Mouse (Mus musculus): ENCODE results near the gene Tal1. TPM values are rescaled to one million over a fixed set of nuclear protein-coding genes. Genes with fewer than 3 reads are reported as not detected.

Tal1 gene
- polyA plus RNA-seq, 1 experiment from 2014 or later, result 1.1 TPM

- H3K4me3 ChIP-seq (replicated peaks; ENCODE audit: low read length), result peak overlapping the region; percentile 25; the same call in 1 of the 2 replicates
- H3K4me1 ChIP-seq (ENCODE audit: control insufficient read depth, insufficient read depth, low read length), result peaks cover 21% of the 10 kb centered on the region
- ATAC-seq (ENCODE audit: insufficient read depth, low FRiP score), result no peak
- WGBS, result 30% methylated on average over 3 of the region's 3 CpGs
- peak overlapping the region; percentile 19; the same call in 1 of the 2 replicates for H3K4me2 ChIP-seq (ENCODE audit: low read depth, low read length)
- H3K9ac ChIP-seq (ENCODE audit: low read length), result no peak overlapping the region
- H3K27me3 ChIP-seq (ENCODE audit: control insufficient read depth, insufficient read depth, low read length), result peaks cover 93% of the 10 kb centered on the region
- no peaks in the 10 kb centered on the region for H3K9me3 ChIP-seq (replicated peaks; ENCODE audit: control insufficient read depth, low read length)
- H3K27ac ChIP-seq (ENCODE audit: low read length), result no peak overlapping the region
- no peaks in the 10 kb centered on the region for H3K36me3 ChIP-seq (ENCODE audit: control insufficient read depth, insufficient read depth, low read length)
Measured at GRCm38 (mm10) chr4:115060753-115061152, 4.5 kb downstream of the Tal1 start.

DNA sequence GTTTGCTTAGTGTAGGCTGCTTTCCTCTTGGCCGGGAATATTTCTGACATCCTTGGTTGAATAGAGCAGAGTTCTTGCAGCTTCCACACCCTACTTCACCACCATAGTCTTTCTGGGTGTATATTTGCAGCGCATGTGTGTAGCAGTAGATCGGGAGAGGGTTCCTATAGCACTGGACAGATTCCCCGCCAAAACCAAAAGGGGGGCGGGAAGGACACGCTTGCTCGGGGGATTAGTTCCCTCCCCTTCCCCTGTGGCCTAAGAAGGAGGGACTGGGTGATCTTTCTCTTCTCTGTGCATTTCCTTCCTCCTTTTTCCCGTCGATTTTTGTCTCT, 6.3 kb downstream of the Tal1 start:
- Histone ChIP-seq H3K36me3 (ENCODE audit: control insufficient read depth, insufficient read depth, low read length) (no peaks in the 10 kb centered on the region), H3K27ac (ENCODE audit: low read length) (no peak overlapping the region), H3K9ac (ENCODE audit: low read length) (no peak overlapping the region), H3K4me3 (replicated peaks; ENCODE audit: low read length) (peak overlapping the region; percentile 54), H3K9me3 (replicated peaks; ENCODE audit: control insufficient read depth, low read length) (no peaks in the 10 kb centered on the region), H3K4me1 (ENCODE audit: control insufficient read depth, insufficient read depth, low read length) (peaks cover 11% of the 10 kb centered on the region; the same call in 1 of the 2 replicates), H3K4me2 (ENCODE audit: low read depth, low read length) (peak overlapping the region; percentile 88), H3K27me3 (ENCODE audit: control insufficient read depth, insufficient read depth, low read length) (peaks cover 84% of the 10 kb centered on the region)
- no peak for ATAC-seq (ENCODE audit: insufficient read depth, low FRiP score)
- WGBS, result 3% methylated on average over 9 of the region's 9 CpGs

DNA sequence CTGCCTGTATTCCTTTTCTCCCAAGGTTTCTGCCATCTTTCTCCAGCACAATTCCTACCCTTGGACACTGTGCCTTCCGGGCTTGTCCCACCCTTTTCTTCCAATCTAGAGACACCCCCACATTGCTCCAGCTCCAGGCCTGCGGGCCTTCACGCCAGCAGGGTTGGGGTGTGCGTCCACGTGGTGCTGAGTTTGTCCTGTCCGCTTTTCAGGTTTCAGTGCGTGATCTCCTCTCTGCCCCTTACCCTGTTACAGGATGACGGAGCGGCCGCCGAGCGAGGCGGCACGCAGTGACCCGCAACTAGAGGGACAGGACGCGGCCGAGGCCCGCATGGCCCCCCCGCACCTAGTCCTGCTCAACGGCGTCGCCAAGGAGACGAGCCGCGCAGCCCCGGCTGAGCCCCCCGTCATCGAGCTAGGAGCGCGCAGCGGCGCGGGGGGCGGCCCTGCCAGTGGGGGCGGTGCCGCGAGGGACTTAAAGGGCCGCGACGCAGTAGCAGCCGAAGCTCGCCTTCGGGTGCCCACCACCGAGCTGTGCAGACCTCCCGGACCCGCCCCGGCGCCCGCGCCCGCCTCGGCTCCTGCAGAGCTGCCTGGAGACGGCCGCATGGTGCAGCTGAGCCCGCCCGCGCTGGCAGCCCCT, 6.8 kb downstream of the Tal1 start:
- peaks cover 79% of the 10 kb centered on the region for H3K27me3 ChIP-seq (ENCODE audit: control insufficient read depth, insufficient read depth, low read length)
- under 1% methylated on average over 57 of the region's 58 CpGs for WGBS

GRCm38 (mm10) chr4:115063518-115064239, 7.5 kb downstream of the Tal1 start:
- H3K9me3 ChIP-seq (replicated peaks; ENCODE audit: control insufficient read depth, low read length), result no peaks in the 10 kb centered on the region
- no peaks in the 10 kb centered on the region for H3K36me3 ChIP-seq (ENCODE audit: control insufficient read depth, insufficient read depth, low read length)
- H3K4me2 ChIP-seq (ENCODE audit: low read depth, low read length), result peak overlapping the region; percentile 88
- H3K4me3 ChIP-seq (replicated peaks; ENCODE audit: low read length), result peak overlapping the region; percentile 54
- H3K27ac ChIP-seq (ENCODE audit: low read length), result no peak overlapping the region
- 2% methylated on average over 31 of the region's 31 CpGs for WGBS
- peak; percentile 18; the same call in 1 of the 2 replicates for ATAC-seq (ENCODE audit: insufficient read depth, low FRiP score)
- peaks cover 77% of the 10 kb centered on the region for H3K27me3 ChIP-seq (ENCODE audit: control insufficient read depth, insufficient read depth, low read length)
- H3K4me1 ChIP-seq (ENCODE audit: control insufficient read depth, insufficient read depth, low read length), result 0 out of 2 replicates have a peak, but pooled peaks cover 7% of the 10 kb centered on the region
- H3K9ac ChIP-seq (ENCODE audit: low read length), result peak overlapping the region; percentile 61

More for the DNA sequence above, 6.8 kb downstream of the Tal1 start:
- Histone ChIP-seq H3K36me3 (ENCODE audit: control insufficient read depth, insufficient read depth, low read length) (no peaks in the 10 kb centered on the region), H3K27ac (ENCODE audit: low read length) (no peak overlapping the region), H3K9me3 (replicated peaks; ENCODE audit: control insufficient read depth, low read length) (no peaks in the 10 kb centered on the region), H3K4me3 (replicated peaks; ENCODE audit: low read length) (peak overlapping the region; percentile 54), H3K4me1 (ENCODE audit: control insufficient read depth, insufficient read depth, low read length) (0 out of 2 replicates have a peak, but pooled peaks cover 7% of the 10 kb centered on the region), H3K4me2 (ENCODE audit: low read depth, low read length) (peak overlapping the region; percentile 88), H3K9ac (ENCODE audit: low read length) (peak overlapping the region; percentile 61)
- ATAC-seq (ENCODE audit: insufficient read depth, low FRiP score), result peak; percentile 76

GRCm38 (mm10) chr4:115071668-115072067, 15.4 kb downstream of the Tal1 start:
- ATAC-seq (ENCODE audit: insufficient read depth, low FRiP score), result no peak

DNA sequence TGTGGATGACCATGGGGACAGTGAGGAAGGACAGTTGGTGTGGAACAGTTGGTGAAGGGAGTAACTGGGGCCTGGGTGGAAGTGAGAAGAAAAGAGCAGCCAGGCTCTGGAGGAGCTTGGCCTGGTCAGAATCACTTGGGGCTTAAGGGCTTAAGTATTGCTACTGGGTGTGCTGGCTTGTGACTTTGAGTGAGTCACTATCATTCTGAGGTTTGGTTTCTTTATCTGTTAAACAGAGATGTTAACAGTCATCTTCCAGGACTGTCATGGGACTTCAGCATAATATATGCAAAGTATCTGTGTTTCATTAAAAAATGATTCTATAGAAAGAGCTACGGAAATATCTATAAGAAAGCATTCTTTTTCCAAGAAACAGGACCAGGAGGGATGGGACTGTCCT, 18.6 kb downstream of the Tal1 start:
- Histone ChIP-seq H3K4me1 (ENCODE audit: control insufficient read depth, insufficient read depth, low read length) (0 out of 2 replicates have a peak, but pooled peaks cover 5% of the 10 kb centered on the region), H3K9me3 (replicated peaks; ENCODE audit: control insufficient read depth, low read length) (no peaks in the 10 kb centered on the region), H3K4me3 (replicated peaks; ENCODE audit: low read length) (no peak overlapping the region), H3K36me3 (ENCODE audit: control insufficient read depth, insufficient read depth, low read length) (no peaks in the 10 kb centered on the region), H3K27me3 (ENCODE audit: control insufficient read depth, insufficient read depth, low read length) (no peaks in the 10 kb centered on the region), H3K4me2 (ENCODE audit: low read depth, low read length) (no peak overlapping the region), H3K9ac (ENCODE audit: low read length) (no peak overlapping the region), H3K27ac (ENCODE audit: low read length) (no peak overlapping the region)
- 82% methylated on average over 1 of the region's 1 CpGs for WGBS
- no peak for ATAC-seq (ENCODE audit: insufficient read depth, low FRiP score)

More at GRCm38 (mm10) chr4:115071668-115072067, 15.4 kb downstream of the Tal1 start:
- WGBS, result 17% methylated on average over 1 of the region's 1 CpGs
- H3K27me3 ChIP-seq (ENCODE audit: control insufficient read depth, insufficient read depth, low read length), result 0 out of 2 replicates have a peak, but pooled peaks cover 4% of the 10 kb centered on the region
- H3K9me3 ChIP-seq (replicated peaks; ENCODE audit: control insufficient read depth, low read length), result no peaks in the 10 kb centered on the region
- H3K4me2 ChIP-seq (ENCODE audit: low read depth, low read length), result no peak overlapping the region
- no peak overlapping the region for H3K9ac ChIP-seq (ENCODE audit: low read length)
- H3K36me3 ChIP-seq (ENCODE audit: control insufficient read depth, insufficient read depth, low read length), result no peaks in the 10 kb centered on the region
- H3K4me3 ChIP-seq (replicated peaks; ENCODE audit: low read length), result no peak overlapping the region
- no peak overlapping the region for H3K27ac ChIP-seq (ENCODE audit: low read length)
- H3K4me1 ChIP-seq (ENCODE audit: control insufficient read depth, insufficient read depth, low read length), result no peaks in the 10 kb centered on the region

- no peak overlapping the region for H3K4me3 ChIP-seq (replicated peaks; ENCODE audit: low read length)
- WGBS, result 34% methylated on average over 3 of the region's 3 CpGs
- H3K4me2 ChIP-seq (ENCODE audit: low read depth, low read length), result no peak overlapping the region
- no peaks in the 10 kb centered on the region for H3K9me3 ChIP-seq (replicated peaks; ENCODE audit: control insufficient read depth, low read length)
- peak overlapping the region; percentile 22 for H3K27ac ChIP-seq (ENCODE audit: low read length)
- H3K36me3 ChIP-seq (ENCODE audit: control insufficient read depth, insufficient read depth, low read length), result no peaks in the 10 kb centered on the region
- H3K9ac ChIP-seq (ENCODE audit: low read length), result no peak overlapping the region
- 0 out of 2 replicates have a peak, but pooled peaks cover 5% of the 10 kb centered on the region for H3K4me1 ChIP-seq (ENCODE audit: control insufficient read depth, insufficient read depth, low read length)
- ATAC-seq (ENCODE audit: insufficient read depth, low FRiP score), result peak; percentile 31; the same call in 1 of the 2 replicates
- no peaks in the 10 kb centered on the region for H3K27me3 ChIP-seq (ENCODE audit: control insufficient read depth, insufficient read depth, low read length)
Measured at GRCm38 (mm10) chr4:115075204-115075915, 19.1 kb downstream of the Tal1 start.

DNA sequence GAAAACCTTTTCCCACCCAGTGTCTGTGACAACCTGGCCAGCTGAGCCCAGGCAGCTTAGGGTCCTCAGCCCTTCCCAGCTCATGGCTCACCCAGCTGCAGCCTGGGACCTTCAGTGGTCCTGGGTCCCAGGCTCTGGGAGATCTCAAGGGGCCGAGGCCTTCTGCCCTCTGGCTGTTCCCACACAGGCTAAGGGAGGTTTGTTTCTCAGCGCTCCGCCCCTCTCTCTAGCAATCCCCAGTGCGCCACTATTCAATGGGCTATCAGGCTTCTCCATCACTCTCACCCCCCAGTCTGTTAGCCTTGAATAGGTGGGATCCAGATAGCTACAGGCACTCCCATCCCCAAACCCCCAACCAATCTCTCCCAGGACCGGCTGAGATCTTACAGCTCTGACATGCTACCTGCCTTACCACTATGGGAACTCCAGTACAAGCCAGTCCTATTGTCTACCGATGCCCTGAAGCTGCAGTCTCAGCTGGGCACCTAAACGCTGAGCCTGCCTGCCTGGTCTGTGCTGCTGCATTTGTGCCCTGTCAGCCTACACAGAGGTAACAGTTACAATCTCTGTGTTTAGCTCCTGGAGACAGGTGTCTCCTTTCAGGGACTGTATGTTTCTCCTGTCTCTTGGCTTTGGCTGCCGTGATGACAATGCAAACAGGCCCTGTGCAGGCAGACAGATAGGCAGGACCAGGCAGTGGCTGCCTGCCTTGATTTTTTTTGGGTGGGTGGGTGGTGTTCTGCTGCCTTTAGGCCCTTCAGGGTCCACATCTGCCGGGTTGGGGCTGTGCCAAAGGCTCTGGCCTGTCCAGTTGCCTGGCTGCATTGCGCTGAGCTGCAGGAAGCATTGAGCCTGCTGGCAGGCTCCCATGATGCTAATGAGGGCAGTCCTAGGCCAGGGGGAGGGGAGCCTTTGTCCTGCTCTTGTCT, 22.9 kb downstream of the Tal1 start:
- no peaks in the 10 kb centered on the region for H3K27me3 ChIP-seq (ENCODE audit: control insufficient read depth, insufficient read depth, low read length)
- no peaks in the 10 kb centered on the region for H3K9me3 ChIP-seq (replicated peaks; ENCODE audit: control insufficient read depth, low read length)
- 36% methylated on average over 10 of the region's 10 CpGs for WGBS
- no peak overlapping the region for H3K27ac ChIP-seq (ENCODE audit: low read length)
- H3K4me1 ChIP-seq (ENCODE audit: control insufficient read depth, insufficient read depth, low read length), result 0 out of 2 replicates have a peak, but pooled peaks cover 5% of the 10 kb centered on the region
- H3K4me2 ChIP-seq (ENCODE audit: low read depth, low read length), result no peak overlapping the region
- H3K9ac ChIP-seq (ENCODE audit: low read length), result no peak overlapping the region
- no peaks in the 10 kb centered on the region for H3K36me3 ChIP-seq (ENCODE audit: control insufficient read depth, insufficient read depth, low read length)
- no peak overlapping the region for H3K4me3 ChIP-seq (replicated peaks; ENCODE audit: low read length)
- ATAC-seq (ENCODE audit: insufficient read depth, low FRiP score), result peak; percentile 64; the same call in 1 of the 2 replicates
